Mouse (Mus musculus) C2C12 (cell line): ENCODE measurements around the gene Chn2.
A peak's percentile ranks its signal among the peaks of the same experiment; 100 is the strongest.

ENCODE experiments used
- CEBPB ChIP-seq: IDR thresholded peaks from one replicate; pipeline ENCODE4 v1.6.1; 2011; ENCODE audit warnings: low read depth, mild to moderate bottlenecking, control low read depth, moderate library complexity
- CTCF ChIP-seq: IDR thresholded peaks from one replicate; pipeline ENCODE4 v1.5.1; 2011; ENCODE audit not compliant: control insufficient read depth, insufficient read depth, insufficient read length
- MAX ChIP-seq: IDR thresholded peaks from one replicate; pipeline ENCODE4 v1.6.1; 2011; ENCODE audit warnings: mild to moderate bottlenecking, control low read depth
- MYOD1 ChIP-seq: IDR thresholded peaks from one replicate; pipeline ENCODE4 v1.6.1; 2011; ENCODE audit warnings: low read depth; ENCODE audit not compliant: control insufficient read depth, insufficient read length
- MYOG ChIP-seq: IDR thresholded peaks from one replicate; pipeline ENCODE4 v1.6.1; 2011; ENCODE audit not compliant: control insufficient read depth, insufficient read length; ENCODE audit errors: extremely low read depth
- USF1 ChIP-seq: IDR thresholded peaks from one replicate; pipeline ENCODE4 v1.6.1; 2011; ENCODE audit warnings: low read depth, mild to moderate bottlenecking, control low read depth, moderate library complexity

- TF ChIP-seq CEBPB, result no peak
- no peak for TF ChIP-seq CTCF
- TF ChIP-seq MYOD1, result no peak
- TF ChIP-seq MAX, result no peak
- no peak for TF ChIP-seq MYOG
- TF ChIP-seq USF1, result peak; percentile 55
Observed at GRCm38 (mm10) chr6:54056548-54057532, 17.5 kb downstream of the Chn2 start.
